Mouse (Mus musculus): ENCODE results near the gene Hist1h4h. TPM values are rescaled to one million over a fixed set of nuclear protein-coding genes. Genes with fewer than 3 reads are reported as not detected.
"Not testable (repeated sequence)": the region's sequence is repeated elsewhere in the genome, so short reads cannot be mapped to it uniquely, and the experiment has no call there.

Hist1h4h gene
- polyA plus RNA-seq, 1 experiment from 2014 or later, result 5.1 TPM

- peak; percentile 89 for ATAC-seq (ENCODE audit: low read depth)
- no peaks in the 10 kb centered on the region for H3K36me3 ChIP-seq (ENCODE audit: control insufficient read depth, insufficient read depth, low read length)
- H3K27me3 ChIP-seq (replicated peaks; ENCODE audit: control insufficient read depth, insufficient read depth, low read length), result no peaks in the 10 kb centered on the region
- H3K27ac ChIP-seq (replicated peaks; ENCODE audit: low read depth, low read length), result peak overlapping the region; percentile 98
- 0% methylated on average over 49 of the region's 54 CpGs for WGBS
- peak overlapping the region; percentile 97 for H3K4me2 ChIP-seq (ENCODE audit: low read depth, low read length)
- H3K4me3 ChIP-seq (ENCODE audit: low read depth, low read length), result peak overlapping the region; percentile 58
- H3K9ac ChIP-seq (ENCODE audit: low read depth, low read length), result peak overlapping the region; percentile 87
- peak; percentile 96 for DNase-seq (ENCODE audit: low spot score)
- no peaks in the 10 kb centered on the region for H3K9me3 ChIP-seq (ENCODE audit: control insufficient read depth, low read length)
- peaks cover 14% of the 10 kb centered on the region; the same call in 1 of the 2 replicates for H3K4me1 ChIP-seq (ENCODE audit: control insufficient read depth, insufficient read depth, low read length)
These were observed 24.3 kb downstream of the Hist1h4h start for GRCm38 (mm10) chr13:23554925-23555838.

GRCm38 (mm10) chr13:23555839-23556416 is 25.1 kb downstream of the Hist1h4h start:
- Histone ChIP-seq H3K9me3 (ENCODE audit: control insufficient read depth, low read length) (no peaks in the 10 kb centered on the region), H3K4me2 (ENCODE audit: low read depth, low read length) (peak overlapping the region; percentile 97), H3K27ac (replicated peaks; ENCODE audit: low read depth, low read length) (peak overlapping the region; percentile 98), H3K9ac (ENCODE audit: low read depth, low read length) (peak overlapping the region; percentile 87), H3K4me1 (ENCODE audit: control insufficient read depth, insufficient read depth, low read length) (peaks cover 11% of the 10 kb centered on the region; the same call in 1 of the 2 replicates), H3K4me3 (ENCODE audit: low read depth, low read length) (peak overlapping the region; percentile 58), H3K27me3 (replicated peaks; ENCODE audit: control insufficient read depth, insufficient read depth, low read length) (no peaks in the 10 kb centered on the region), H3K36me3 (ENCODE audit: control insufficient read depth, insufficient read depth, low read length) (no peaks in the 10 kb centered on the region)
- ATAC-seq (ENCODE audit: low read depth), result peak; percentile 71
- DNase-seq (ENCODE audit: low spot score), result peak; percentile 98
- under 1% methylated on average over 18 of the region's 18 CpGs for WGBS

- Histone ChIP-seq H3K4me1 (ENCODE audit: control insufficient read depth, insufficient read depth, low read length) (peaks cover 10% of the 10 kb centered on the region; the same call in 1 of the 2 replicates), H3K4me2 (ENCODE audit: low read depth, low read length) (peak overlapping the region; percentile 97), H3K9ac (ENCODE audit: low read depth, low read length) (no peak overlapping the region), H3K27me3 (replicated peaks; ENCODE audit: control insufficient read depth, insufficient read depth, low read length) (no peaks in the 10 kb centered on the region), H3K27ac (replicated peaks; ENCODE audit: low read depth, low read length) (peak overlapping the region; percentile 98), H3K36me3 (ENCODE audit: control insufficient read depth, insufficient read depth, low read length) (no peaks in the 10 kb centered on the region), H3K9me3 (ENCODE audit: control insufficient read depth, low read length) (no peaks in the 10 kb centered on the region), H3K4me3 (ENCODE audit: low read depth, low read length) (no peak overlapping the region)
- WGBS, result 45% methylated on average over 3 of the region's 3 CpGs
- ATAC-seq (ENCODE audit: low read depth) (no peak), DNase-seq (ENCODE audit: low spot score) (no peak)
These were observed 26.1 kb downstream of the Hist1h4h start for GRCm38 (mm10) chr13:23556906-23557305.

- DNase-seq (ENCODE audit: low spot score), result peak; percentile 12
These were observed 29.8 kb downstream of the Hist1h4h start for GRCm38 (mm10) chr13:23560699-23561098.

GRCm38 (mm10) chr13:23561531-23561882 is 30.7 kb downstream of the Hist1h4h start:
- Histone ChIP-seq H3K4me2 (ENCODE audit: low read depth, low read length) (peak overlapping the region; percentile 70), H3K9ac (ENCODE audit: low read depth, low read length) (peak overlapping the region; percentile 63), H3K27ac (replicated peaks; ENCODE audit: low read depth, low read length) (peak overlapping the region; percentile 98), H3K4me3 (ENCODE audit: low read depth, low read length) (peak overlapping the region; percentile 42)
- DNase-seq (ENCODE audit: low spot score); ATAC-seq (ENCODE audit: low read depth); H3K9me3 ChIP-seq (ENCODE audit: control insufficient read depth, low read length); H3K4me1 ChIP-seq (ENCODE audit: control insufficient read depth, insufficient read depth, low read length); H3K27me3 ChIP-seq (replicated peaks; ENCODE audit: control insufficient read depth, insufficient read depth, low read length); H3K36me3 ChIP-seq (ENCODE audit: control insufficient read depth, insufficient read depth, low read length): not testable (repeated sequence)
- WGBS, result 4% methylated on average over 2 of the region's 5 CpGs

More at GRCm38 (mm10) chr13:23560699-23561098, 29.8 kb downstream of the Hist1h4h start:
- Histone ChIP-seq H3K9ac (ENCODE audit: low read depth, low read length) (0 out of 2 replicates have a peak overlapping the region, but pooled peaks have one; percentile 34), H3K4me2 (ENCODE audit: low read depth, low read length) (peak overlapping the region; percentile 29), H3K27ac (replicated peaks; ENCODE audit: low read depth, low read length) (peak overlapping the region; percentile 28; the same call in 1 of the 2 replicates)
- H3K4me1 ChIP-seq (ENCODE audit: control insufficient read depth, insufficient read depth, low read length); H3K27me3 ChIP-seq (replicated peaks; ENCODE audit: control insufficient read depth, insufficient read depth, low read length); H3K9me3 ChIP-seq (ENCODE audit: control insufficient read depth, low read length); H3K4me3 ChIP-seq (ENCODE audit: low read depth, low read length); ATAC-seq (ENCODE audit: low read depth); H3K36me3 ChIP-seq (ENCODE audit: control insufficient read depth, insufficient read depth, low read length): not testable (repeated sequence)
- WGBS, result 15% methylated on average over 2 of the region's 2 CpGs

GRCm38 (mm10) chr13:23561883-23562659 is 31.2 kb downstream of the Hist1h4h start, which contains the start of gene Hist1h3e:
Hist1h3e (minus strand) TSS chr13:23562369.
- H3K27ac ChIP-seq (replicated peaks; ENCODE audit: low read depth, low read length), result peak within 1 kb of the TSS; percentile 98
- H3K4me1 ChIP-seq (ENCODE audit: control insufficient read depth, insufficient read depth, low read length); H3K9me3 ChIP-seq (ENCODE audit: control insufficient read depth, low read length); H3K36me3 ChIP-seq (ENCODE audit: control insufficient read depth, insufficient read depth, low read length); H3K27me3 ChIP-seq (replicated peaks; ENCODE audit: control insufficient read depth, insufficient read depth, low read length): not testable (repeated sequence)
- peak within 1 kb of the TSS; percentile 70 for H3K4me2 ChIP-seq (ENCODE audit: low read depth, low read length)
- DNase-seq (ENCODE audit: low spot score), result peak; percentile 99
- ATAC-seq (ENCODE audit: low read depth), result peak; percentile 93
- peak within 1 kb of the TSS; percentile 63 for H3K9ac ChIP-seq (ENCODE audit: low read depth, low read length)
- H3K4me3 ChIP-seq (ENCODE audit: low read depth, low read length), result peak within 1 kb of the TSS; percentile 42
- WGBS, result 0% methylated on average over 35 of the region's 67 CpGs

- DNase-seq (ENCODE audit: low spot score), result peak; percentile 91
These were observed 32.0 kb downstream of the Hist1h4h start for GRCm38 (mm10) chr13:23562699-23563462.

More at GRCm38 (mm10) chr13:23562699-23563462, 32.0 kb downstream of the Hist1h4h start:
- peak; percentile 45 for ATAC-seq (ENCODE audit: low read depth)
- Histone ChIP-seq H3K27me3 (replicated peaks; ENCODE audit: control insufficient read depth, insufficient read depth, low read length) (no peaks in the 10 kb centered on the region), H3K4me3 (ENCODE audit: low read depth, low read length) (peak overlapping the region; percentile 42), H3K27ac (replicated peaks; ENCODE audit: low read depth, low read length) (peak overlapping the region; percentile 98), H3K9ac (ENCODE audit: low read depth, low read length) (peak overlapping the region; percentile 63), H3K4me1 (ENCODE audit: control insufficient read depth, insufficient read depth, low read length) (no peaks in the 10 kb centered on the region), H3K9me3 (ENCODE audit: control insufficient read depth, low read length) (no peaks in the 10 kb centered on the region), H3K36me3 (ENCODE audit: control insufficient read depth, insufficient read depth, low read length) (no peaks in the 10 kb centered on the region), H3K4me2 (ENCODE audit: low read depth, low read length) (peak overlapping the region; percentile 70)
- 3% methylated on average over 18 of the region's 18 CpGs for WGBS
